Mouse (Mus musculus) embryonic facial prominence, embryonic 12.5 days (tissue): ENCODE measurements at regions not wholly inside any gene's neighbourhood (a gene's known extent, or its start where the extent isn't known, plus 50 kb on each side); places are given as distances from the start of the nearest gene placed in this dataset.

Source experiments
- ATAC-seq: fragments of 200-750 bp; cut with Nextera tagmentation; 2 replicates; pipeline ENCODE4 v1.8.0; 2017; ENCODE audit not compliant: insufficient number of reproducible peaks, insufficient read depth, low FRiP score, low TSS enrichment
- H3K27ac ChIP-seq: fragments of 300-500 bp; sonication (generic); 2 replicates; pipeline ENCODE4 v1.5.1; 2016; ENCODE audit warnings: mild to moderate bottlenecking
- H3K27me3 ChIP-seq: fragments of 300-500 bp; sonication (generic); 2 replicates; pipeline ENCODE4 v1.6.1; 2016; ENCODE audit warnings: mild to moderate bottlenecking, moderate library complexity
- H3K36me3 ChIP-seq: fragments of 300-500 bp; sonication (generic); 2 replicates; pipeline ENCODE4 v1.6.1; 2016; ENCODE audit warnings: mild to moderate bottlenecking
- H3K4me1 ChIP-seq: fragments of 300-500 bp; sonication (generic); 2 replicates; pipeline ENCODE4 v1.6.1; 2016
- H3K4me2 ChIP-seq: fragments of 300-500 bp; sonication (generic); replicated peaks from 2 replicates; pipeline ENCODE4 v1.6.1; 2016; ENCODE audit warnings: mild to moderate bottlenecking, moderate library complexity
- H3K4me3 ChIP-seq: fragments of 300-500 bp; sonication (generic); 2 replicates; pipeline ENCODE4 v1.5.1; 2016; ENCODE audit warnings: mild to moderate bottlenecking
- H3K9ac ChIP-seq: fragments of 300-500 bp; sonication (generic); 2 replicates; pipeline ENCODE4 v1.6.1; 2016; ENCODE audit warnings: mild to moderate bottlenecking, moderate library complexity
- H3K9me3 ChIP-seq: fragments of 300-500 bp; sonication (generic); 2 replicates; pipeline ENCODE4 v1.6.1; 2016; ENCODE audit warnings: mild to moderate bottlenecking, moderate library complexity
- WGBS: fragments of 180-500 bp; shearing (Covaris S2); methylation state at CpG from one replicate; pipeline ENCODE4 v1.1.7; 2016; 5-methylcytosine and 5-hydroxymethylcytosine counted together

GRCm38 (mm10) chr16:64682360-64682759 lies 80.2 kb upstream of the Csnka2ip start:
- no peak overlapping the region for H3K4me3 ChIP-seq
- H3K4me2 ChIP-seq: no peak overlapping the region
- 78% methylated on average over 6 of the region's 6 CpGs for WGBS
- no peaks in the 10 kb centered on the region for H3K27me3 ChIP-seq
- no peak overlapping the region for H3K9ac ChIP-seq
- H3K27ac ChIP-seq: no peak overlapping the region
- no peak for ATAC-seq
- H3K9me3 ChIP-seq: no peaks in the 10 kb centered on the region
- no peaks in the 10 kb centered on the region for H3K36me3 ChIP-seq
- H3K4me1 ChIP-seq: no peaks in the 10 kb centered on the region

DNA sequence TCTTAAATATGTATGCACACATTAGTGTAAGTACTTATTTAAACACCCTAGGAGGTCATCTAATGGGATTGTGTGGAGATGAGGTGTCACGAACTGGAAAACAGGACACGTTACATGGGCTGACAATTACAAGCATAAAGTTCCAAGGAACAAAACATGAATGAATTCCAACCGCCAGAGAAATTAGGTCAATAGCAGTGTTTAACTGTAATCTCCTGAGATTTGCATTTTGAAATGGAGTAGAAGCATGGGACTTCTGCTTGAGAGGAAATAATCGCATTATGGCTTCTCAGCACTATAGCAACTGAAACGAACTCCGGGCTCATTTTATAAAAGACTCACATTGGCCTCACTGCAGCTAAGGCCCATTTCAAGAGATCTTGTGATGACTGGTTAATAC lies 79.7 kb upstream of the Csnka2ip start:
- H3K9me3 ChIP-seq: no peaks in the 10 kb centered on the region
- no peaks in the 10 kb centered on the region for H3K36me3 ChIP-seq
- no peak for ATAC-seq
- 72% methylated on average over 6 of the region's 6 CpGs for WGBS
- H3K9ac ChIP-seq: no peak overlapping the region
- no peak overlapping the region for H3K4me2 ChIP-seq
- H3K4me1 ChIP-seq: no peaks in the 10 kb centered on the region; the same call in 1 of the 2 replicates
- no peaks in the 10 kb centered on the region for H3K27me3 ChIP-seq
- no peak overlapping the region for H3K27ac ChIP-seq
- H3K4me3 ChIP-seq: no peak overlapping the region

GRCm38 (mm10) chr16:64680843-64681242 lies 78.6 kb upstream of the Csnka2ip start:
- no peaks in the 10 kb centered on the region for H3K9me3 ChIP-seq
- ATAC-seq: no peak
- H3K36me3 ChIP-seq: no peaks in the 10 kb centered on the region
- H3K9ac ChIP-seq: no peak overlapping the region
- no peak overlapping the region for H3K27ac ChIP-seq
- H3K4me3 ChIP-seq: no peak overlapping the region
- no peak overlapping the region for H3K4me2 ChIP-seq
- H3K4me1 ChIP-seq: no peaks in the 10 kb centered on the region; the same call in 1 of the 2 replicates
- H3K27me3 ChIP-seq: no peaks in the 10 kb centered on the region
- WGBS: 91% methylated on average over 4 of the region's 4 CpGs

GRCm38 (mm10) chr16:64677352-64677751 lies 75.1 kb upstream of the Csnka2ip start:
- H3K4me2 ChIP-seq: no peak overlapping the region
- ATAC-seq: 0 out of 2 replicates have a peak, but pooled peaks have one; percentile 47
- H3K27ac ChIP-seq: no peak overlapping the region
- 71% methylated on average over 8 of the region's 8 CpGs for WGBS
- no peak overlapping the region for H3K4me3 ChIP-seq
- H3K9me3 ChIP-seq: no peaks in the 10 kb centered on the region
- H3K9ac ChIP-seq: no peak overlapping the region
- no peaks in the 10 kb centered on the region; the same call in 1 of the 2 replicates for H3K4me1 ChIP-seq
- no peaks in the 10 kb centered on the region for H3K27me3 ChIP-seq
- H3K36me3 ChIP-seq: no peaks in the 10 kb centered on the region

DNA sequence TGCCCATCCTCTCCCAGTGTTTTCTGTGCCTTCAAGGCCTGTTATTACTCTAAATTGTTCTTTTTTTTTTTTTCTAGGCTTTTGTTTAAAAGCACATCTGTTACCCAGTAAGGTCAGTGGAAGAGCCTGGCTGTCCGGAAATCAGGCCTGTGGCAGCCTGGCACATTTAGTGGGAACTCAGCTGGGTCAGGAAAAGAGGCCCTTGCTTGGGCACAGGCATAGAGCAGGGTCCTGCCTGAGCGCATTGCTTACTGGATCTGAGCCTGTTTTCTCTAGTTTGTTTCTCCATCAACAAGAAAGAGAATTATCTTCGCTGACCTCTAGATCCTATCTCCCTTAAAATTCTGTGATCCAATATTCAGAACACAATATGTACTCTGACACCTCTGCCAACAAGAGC lies 74.7 kb upstream of the Csnka2ip start:
- H3K4me2 ChIP-seq: no peak overlapping the region
- H3K4me3 ChIP-seq: no peak overlapping the region
- no peaks in the 10 kb centered on the region; the same call in 1 of the 2 replicates for H3K4me1 ChIP-seq
- ATAC-seq: no peak
- WGBS: 78% methylated on average over 3 of the region's 3 CpGs
- H3K27ac ChIP-seq: no peak overlapping the region
- no peak overlapping the region for H3K9ac ChIP-seq
- no peaks in the 10 kb centered on the region for H3K27me3 ChIP-seq
- H3K36me3 ChIP-seq: no peaks in the 10 kb centered on the region
- H3K9me3 ChIP-seq: no peaks in the 10 kb centered on the region

GRCm38 (mm10) chr16:64666947-64667346 lies 64.7 kb upstream of the Csnka2ip start:
- no peaks in the 10 kb centered on the region for H3K36me3 ChIP-seq
- H3K4me1 ChIP-seq: no peaks in the 10 kb centered on the region
- no peak for ATAC-seq
- no peaks in the 10 kb centered on the region for H3K9me3 ChIP-seq
- no peak overlapping the region for H3K27ac ChIP-seq
- H3K9ac ChIP-seq: no peak overlapping the region
- no peaks in the 10 kb centered on the region for H3K27me3 ChIP-seq
- 86% methylated on average over 4 of the region's 4 CpGs for WGBS
- H3K4me2 ChIP-seq: no peak overlapping the region
- no peak overlapping the region for H3K4me3 ChIP-seq
